Mouse (Mus musculus): ENCODE results near the gene Fads6.

- no peak for TF ChIP-seq CTCF (IDR thresholded peaks at IDR 0.05; ENCODE audit: low read depth, low read length)
- no peak for TF ChIP-seq POLR2A (IDR thresholded peaks at IDR 0.05; ENCODE audit: borderline replicate concordance, low read depth, low read length)
Observed at GRCm38 (mm10) chr11:115308781-115309180, 11.3 kb upstream of the Fads6 start.

All from bone marrow macrophage, adult 2 months (primary cell).